Mouse (Mus musculus): ENCODE measurements around the gene Lrmda. TPM values are rescaled to one million over a fixed set of nuclear protein-coding genes. Genes with fewer than 3 reads are reported as not detected.

The Lrmda gene
- polyA plus RNA-seq, 1 experiment from 2014 or later, result 0.95 TPM

- Histone ChIP-seq H3K27ac (replicated peaks in 1 of 2; ENCODE audit: control insufficient read depth in 1 of 2, insufficient read depth in 1 of 2, low read depth in 2 of 2, low read length in 2 of 2) (no peak overlapping the region), H3K4me1 (ENCODE audit: control insufficient read depth in 2 of 2, insufficient read depth in 2 of 2, low read length in 2 of 2) (peaks cover 0 to 2% of the 10 kb centered on the region in 2 experiments; a peak in 1 of 4 replicates), H3K27me3 (ENCODE audit: control insufficient read depth, insufficient read depth, low read length) (no peaks in the 10 kb centered on the region), H3K9ac (ENCODE audit: low read length) (no peak overlapping the region), H3K9me3 (ENCODE audit: control insufficient read depth, low read length) (peaks cover 7% of the 10 kb centered on the region), H3K4me3 (ENCODE audit: control insufficient read depth in 1 of 2, insufficient read depth in 1 of 2, low read depth in 1 of 2, low read length in 2 of 2) (no peak overlapping the region), H3K36me3 (ENCODE audit: control insufficient read depth, insufficient read depth, low read length) (no peaks in the 10 kb centered on the region), H3K4me2 (ENCODE audit: low read length) (no peak overlapping the region)
- no peak for ATAC-seq (ENCODE audit: insufficient number of reproducible peaks, insufficient read depth, low FRiP score, low read depth)
- WGBS, result 68% methylated on average over 7 of the region's 7 CpGs
Observed at GRCm38 (mm10) chr14:22130950-22131585, 111.6 kb downstream of the Lrmda start.

GRCm38 (mm10) chr14:22139281-22139680 is 119.8 kb downstream of the Lrmda start:
- H3K4me3 ChIP-seq (ENCODE audit: control insufficient read depth in 1 of 2, insufficient read depth in 1 of 2, low read depth in 1 of 2, low read length in 2 of 2), result no peak overlapping the region
- no peak overlapping the region for H3K9ac ChIP-seq (ENCODE audit: low read length)
- WGBS, result 80% methylated on average over 1 of the region's 1 CpGs
- no peak overlapping the region for H3K4me2 ChIP-seq (ENCODE audit: low read length)
- H3K36me3 ChIP-seq (ENCODE audit: control insufficient read depth, insufficient read depth, low read length), result no peaks in the 10 kb centered on the region
- H3K27me3 ChIP-seq (ENCODE audit: control insufficient read depth, insufficient read depth, low read length), result no peaks in the 10 kb centered on the region
- no peak for ATAC-seq (ENCODE audit: insufficient number of reproducible peaks, insufficient read depth, low FRiP score, low read depth)
- H3K9me3 ChIP-seq (ENCODE audit: control insufficient read depth, low read length), result peaks cover 7% of the 10 kb centered on the region
- no peaks in the 10 kb centered on the region for H3K4me1 ChIP-seq (ENCODE audit: control insufficient read depth in 2 of 2, insufficient read depth in 2 of 2, low read length in 2 of 2)
- H3K27ac ChIP-seq (replicated peaks in 1 of 2; ENCODE audit: control insufficient read depth in 1 of 2, insufficient read depth in 1 of 2, low read depth in 2 of 2, low read length in 2 of 2), result no peak overlapping the region

- Histone ChIP-seq H3K36me3 (ENCODE audit: control insufficient read depth, insufficient read depth, low read length) (no peaks in the 10 kb centered on the region), H3K27ac (replicated peaks in 1 of 2; ENCODE audit: control insufficient read depth in 1 of 2, insufficient read depth in 1 of 2, low read depth in 2 of 2, low read length in 2 of 2) (no peak overlapping the region), H3K9ac (ENCODE audit: low read length) (no peak overlapping the region), H3K4me1 (ENCODE audit: control insufficient read depth in 2 of 2, insufficient read depth in 2 of 2, low read length in 2 of 2) (peaks cover 3 to 4% of the 10 kb centered on the region in 2 experiments; a peak in 3 of 4 replicates), H3K27me3 (ENCODE audit: control insufficient read depth, insufficient read depth, low read length) (no peaks in the 10 kb centered on the region), H3K4me3 (ENCODE audit: control insufficient read depth in 1 of 2, insufficient read depth in 1 of 2, low read depth in 1 of 2, low read length in 2 of 2) (no peak overlapping the region), H3K4me2 (ENCODE audit: low read length) (no peak overlapping the region), H3K9me3 (ENCODE audit: control insufficient read depth, low read length) (no peaks in the 10 kb centered on the region)
- ATAC-seq (ENCODE audit: insufficient number of reproducible peaks, insufficient read depth, low FRiP score, low read depth), result no peak
- 29% methylated on average over 3 of the region's 3 CpGs for WGBS
Observed at GRCm38 (mm10) chr14:22144014-22144413, 124.5 kb downstream of the Lrmda start.

- no peak for ATAC-seq (ENCODE audit: insufficient number of reproducible peaks, insufficient read depth, low FRiP score, low read depth)
- H3K36me3 ChIP-seq (ENCODE audit: control insufficient read depth, insufficient read depth, low read length), result no peaks in the 10 kb centered on the region
- 63% methylated on average over 4 of the region's 4 CpGs for WGBS
- no peaks in the 10 kb centered on the region for H3K27me3 ChIP-seq (ENCODE audit: control insufficient read depth, insufficient read depth, low read length)
- no peak overlapping the region for H3K4me3 ChIP-seq (ENCODE audit: control insufficient read depth in 1 of 2, insufficient read depth in 1 of 2, low read depth in 1 of 2, low read length in 2 of 2)
- H3K4me1 ChIP-seq (ENCODE audit: control insufficient read depth in 2 of 2, insufficient read depth in 2 of 2, low read length in 2 of 2), result peaks cover 3 to 4% of the 10 kb centered on the region in 2 experiments; a peak in 3 of 4 replicates
- no peaks in the 10 kb centered on the region for H3K9me3 ChIP-seq (ENCODE audit: control insufficient read depth, low read length)
- no peak overlapping the region for H3K9ac ChIP-seq (ENCODE audit: low read length)
- no peak overlapping the region for H3K4me2 ChIP-seq (ENCODE audit: low read length)
- H3K27ac ChIP-seq (replicated peaks in 1 of 2; ENCODE audit: control insufficient read depth in 1 of 2, insufficient read depth in 1 of 2, low read depth in 2 of 2, low read length in 2 of 2), result no peak overlapping the region
Observed at GRCm38 (mm10) chr14:22145863-22146262, 126.4 kb downstream of the Lrmda start.

- 79% methylated on average over 12 of the region's 12 CpGs for WGBS
- H3K27me3 ChIP-seq (ENCODE audit: control insufficient read depth, insufficient read depth, low read length), result no peaks in the 10 kb centered on the region
- H3K9ac ChIP-seq (ENCODE audit: low read length), result no peak overlapping the region
Observed at GRCm38 (mm10) chr14:22146508-22147044, 127.1 kb downstream of the Lrmda start.

GRCm38 (mm10) chr14:22147341-22148024 is 128.0 kb downstream of the Lrmda start:
- H3K4me1 ChIP-seq (ENCODE audit: control insufficient read depth in 2 of 2, insufficient read depth in 2 of 2, low read length in 2 of 2), result peaks cover 3 to 4% of the 10 kb centered on the region in 2 experiments; a peak in 3 of 4 replicates
- H3K4me2 ChIP-seq (ENCODE audit: low read length), result no peak overlapping the region
- ATAC-seq (ENCODE audit: insufficient number of reproducible peaks, insufficient read depth, low FRiP score, low read depth), result no peak
- WGBS, result 30% methylated on average over 4 of the region's 4 CpGs
- H3K27ac ChIP-seq (replicated peaks in 1 of 2; ENCODE audit: control insufficient read depth in 1 of 2, insufficient read depth in 1 of 2, low read depth in 2 of 2, low read length in 2 of 2), result no peak overlapping the region
- H3K9ac ChIP-seq (ENCODE audit: low read length), result no peak overlapping the region
- H3K9me3 ChIP-seq (ENCODE audit: control insufficient read depth, low read length), result no peaks in the 10 kb centered on the region
- no peaks in the 10 kb centered on the region for H3K36me3 ChIP-seq (ENCODE audit: control insufficient read depth, insufficient read depth, low read length)
- H3K4me3 ChIP-seq (ENCODE audit: control insufficient read depth in 1 of 2, insufficient read depth in 1 of 2, low read depth in 1 of 2, low read length in 2 of 2), result no peak overlapping the region
- no peaks in the 10 kb centered on the region for H3K27me3 ChIP-seq (ENCODE audit: control insufficient read depth, insufficient read depth, low read length)

More at GRCm38 (mm10) chr14:22146508-22147044, 127.1 kb downstream of the Lrmda start:
- Histone ChIP-seq H3K4me1 (ENCODE audit: control insufficient read depth in 2 of 2, insufficient read depth in 2 of 2, low read length in 2 of 2) (peaks cover 3 to 4% of the 10 kb centered on the region in 2 experiments; a peak in 3 of 4 replicates), H3K4me3 (ENCODE audit: control insufficient read depth in 1 of 2, insufficient read depth in 1 of 2, low read depth in 1 of 2, low read length in 2 of 2) (no peak overlapping the region), H3K36me3 (ENCODE audit: control insufficient read depth, insufficient read depth, low read length) (no peaks in the 10 kb centered on the region), H3K27ac (replicated peaks in 1 of 2; ENCODE audit: control insufficient read depth in 1 of 2, insufficient read depth in 1 of 2, low read depth in 2 of 2, low read length in 2 of 2) (no peak overlapping the region), H3K4me2 (ENCODE audit: low read length) (no peak overlapping the region), H3K9me3 (ENCODE audit: control insufficient read depth, low read length) (no peaks in the 10 kb centered on the region)
- no peak for ATAC-seq (ENCODE audit: insufficient number of reproducible peaks, insufficient read depth, low FRiP score, low read depth)

GRCm38 (mm10) chr14:22152701-22153100 is 133.2 kb downstream of the Lrmda start:
- no peaks in the 10 kb centered on the region for H3K36me3 ChIP-seq (ENCODE audit: control insufficient read depth, insufficient read depth, low read length)
- no peak overlapping the region for H3K27ac ChIP-seq (replicated peaks in 1 of 2; ENCODE audit: control insufficient read depth in 1 of 2, insufficient read depth in 1 of 2, low read depth in 2 of 2, low read length in 2 of 2)
- WGBS, result 67% methylated on average over 13 of the region's 13 CpGs
- ATAC-seq (ENCODE audit: insufficient number of reproducible peaks, insufficient read depth, low FRiP score, low read depth), result no peak
- H3K27me3 ChIP-seq (ENCODE audit: control insufficient read depth, insufficient read depth, low read length), result no peaks in the 10 kb centered on the region
- no peak overlapping the region for H3K4me2 ChIP-seq (ENCODE audit: low read length)
- H3K4me3 ChIP-seq (ENCODE audit: control insufficient read depth in 1 of 2, insufficient read depth in 1 of 2, low read depth in 1 of 2, low read length in 2 of 2), result no peak overlapping the region
- H3K9ac ChIP-seq (ENCODE audit: low read length), result no peak overlapping the region
- no peaks in the 10 kb centered on the region for H3K9me3 ChIP-seq (ENCODE audit: control insufficient read depth, low read length)
- peaks cover 14 to 16% of the 10 kb centered on the region in 2 experiments for H3K4me1 ChIP-seq (ENCODE audit: control insufficient read depth in 2 of 2, insufficient read depth in 2 of 2, low read length in 2 of 2)

All from heart, embryonic 14.5 days (tissue).